Mouse (Mus musculus): ENCODE measurements at regions not wholly inside any gene's neighbourhood (a gene's known extent, or its start where the extent isn't known, plus 50 kb on each side); places are given as distances from the start of the nearest gene placed in this dataset.

DNA sequence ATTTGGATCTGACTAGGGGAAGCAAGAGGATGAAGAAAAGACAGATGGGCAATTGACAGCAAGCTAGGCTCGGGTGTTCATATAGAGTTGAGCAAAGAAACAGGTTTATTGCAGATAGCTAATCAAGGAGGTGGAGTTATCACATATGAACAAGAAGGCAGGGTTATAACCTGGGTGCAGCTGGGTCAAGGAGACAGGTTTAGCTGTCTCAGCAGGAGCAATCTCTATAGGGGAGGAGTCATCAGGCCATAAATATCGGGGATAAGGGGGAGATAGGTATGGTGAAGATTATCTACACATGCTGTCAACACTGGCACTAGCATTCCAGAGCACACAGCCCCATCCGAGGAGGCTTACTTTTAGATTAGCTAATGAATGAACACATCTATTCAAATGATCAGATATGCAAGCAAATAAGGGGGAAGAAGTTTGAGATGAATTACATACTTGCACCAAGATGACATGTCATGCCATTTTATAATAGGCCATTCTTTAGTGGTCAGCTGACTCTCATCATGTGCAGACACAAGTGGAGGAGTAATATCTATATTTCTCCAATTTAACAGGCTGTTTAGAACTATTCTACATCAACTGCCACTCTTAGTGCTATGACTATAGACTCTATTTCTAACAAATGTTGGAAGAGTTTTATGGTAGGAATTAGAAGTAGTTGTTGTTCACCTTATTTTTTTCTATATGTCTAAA, 76.9 kb downstream of the Lhx9 start:
- no peak for DNase-seq

DNA sequence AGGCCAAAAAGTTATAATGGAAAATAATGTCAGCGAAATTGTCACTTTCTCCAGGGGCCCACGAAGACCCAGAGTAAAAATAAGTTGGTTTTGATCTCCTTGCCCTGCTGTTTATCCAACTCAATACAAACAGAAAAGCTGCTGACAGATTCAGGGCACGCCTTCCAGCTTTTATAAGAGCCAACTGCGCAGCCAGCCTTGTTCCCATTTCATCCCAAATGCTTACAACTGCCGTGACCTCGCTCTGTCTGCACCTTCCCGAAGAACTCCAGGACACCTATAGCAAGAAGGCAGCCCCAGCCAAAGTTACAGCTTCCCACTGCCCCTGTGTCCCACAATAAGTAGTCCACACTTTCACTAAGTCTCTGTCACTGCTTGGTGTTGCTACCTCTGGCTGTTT, 85.5 kb downstream of the Lhx9 start:
- no peak for DNase-seq

DNA sequence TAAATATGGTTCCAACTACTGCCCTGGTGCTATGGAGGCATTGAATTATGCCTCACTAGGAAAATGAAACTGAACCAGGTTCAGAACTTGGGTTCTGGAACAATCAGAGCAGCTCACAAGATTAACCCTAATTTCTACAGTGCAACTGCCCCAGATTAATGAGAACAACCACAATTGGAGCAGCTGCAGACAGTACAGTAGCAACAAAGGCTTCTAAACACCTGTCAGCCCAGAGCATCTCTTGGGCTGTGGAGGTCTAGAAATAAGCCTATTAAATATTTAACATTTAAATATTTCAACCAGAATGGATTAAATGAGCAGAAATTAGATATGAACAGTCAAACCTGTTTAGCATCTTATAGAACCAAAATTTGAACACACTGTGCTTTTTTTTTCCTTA, 90.6 kb downstream of the Lhx9 start:
- DNase-seq = no peak

DNA sequence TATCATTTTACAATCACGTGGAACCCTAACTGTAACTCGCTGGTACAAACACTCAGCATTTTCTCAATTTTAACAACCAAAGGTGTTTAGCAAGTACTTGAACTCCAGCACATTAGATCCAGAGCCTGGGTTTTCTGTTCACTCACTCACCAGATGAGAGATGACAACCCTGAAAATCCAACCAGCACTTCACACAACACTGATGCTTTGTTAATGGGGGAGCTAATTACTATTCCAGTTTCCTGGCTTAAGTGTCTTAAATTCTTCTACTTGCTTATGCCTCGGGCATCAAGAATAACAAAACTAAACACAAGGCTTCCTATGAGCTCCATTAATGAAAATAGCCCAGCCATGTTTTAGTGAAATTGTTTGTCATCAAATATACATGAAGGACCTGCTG, 113.4 kb upstream of the Nek7 start:
- no peak for DNase-seq

GRCm38 (mm10) chr1:138731008-138731407, 111.1 kb upstream of the Nek7 start:
- peak in 1 of 2 experiments; percentile 4 for DNase-seq

DNA sequence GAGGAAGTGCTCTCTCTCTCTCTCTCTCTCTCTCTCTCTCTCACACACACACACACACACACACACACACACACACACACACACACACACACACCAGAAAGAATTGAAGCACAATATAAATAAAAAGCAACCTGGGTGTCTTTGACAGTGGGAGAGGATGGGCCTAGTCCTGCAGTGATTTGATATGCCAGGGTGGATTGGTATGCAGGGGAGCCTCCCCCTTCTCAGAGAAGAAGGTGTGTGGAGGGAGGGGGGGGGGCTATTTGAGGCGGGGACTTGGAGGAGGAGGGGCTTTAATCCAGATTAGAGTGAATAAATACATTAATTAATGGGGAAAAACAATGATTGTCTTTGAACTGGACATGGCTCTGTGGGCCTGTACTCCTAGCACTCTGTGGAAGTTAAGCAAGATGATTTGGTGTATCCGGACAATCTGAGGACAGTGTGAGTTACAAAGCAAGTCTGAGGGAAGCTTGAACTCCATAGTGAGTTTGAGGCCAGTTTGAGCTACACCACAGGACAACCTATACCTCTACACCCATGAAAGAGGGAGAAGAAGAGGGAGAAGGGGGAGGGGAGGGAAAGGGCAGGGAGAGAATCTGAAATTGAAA, 109.3 kb upstream of the Nek7 start:
- no peak for DNase-seq

DNA sequence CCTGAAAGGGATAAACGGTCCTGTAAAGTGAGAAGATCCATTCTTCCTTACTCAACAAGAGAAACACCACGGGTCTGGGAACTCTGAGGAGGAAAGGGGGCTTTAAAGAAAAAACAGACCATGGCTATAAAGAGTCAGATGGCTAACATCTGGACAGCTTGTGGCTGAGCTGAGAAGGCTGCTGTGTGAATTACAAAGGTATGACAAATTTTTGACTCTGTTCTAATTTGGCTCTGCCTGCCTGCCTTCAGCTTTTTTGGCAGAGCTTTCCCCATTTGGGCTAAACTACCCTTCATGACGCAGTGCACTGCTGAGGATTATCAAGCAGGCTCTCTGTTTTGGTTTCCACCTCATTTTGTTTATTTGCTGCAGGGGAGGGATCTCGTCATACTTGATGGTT, 100.8 kb upstream of the Nek7 start:
- DNase-seq = no peak

GRCm38 (mm10) chr1:138719297-138719696, 99.4 kb upstream of the Nek7 start:
- DNase-seq = no peak

GRCm38 (mm10) chr1:138716991-138717390, 97.0 kb upstream of the Nek7 start:
- DNase-seq = no peak

DNA sequence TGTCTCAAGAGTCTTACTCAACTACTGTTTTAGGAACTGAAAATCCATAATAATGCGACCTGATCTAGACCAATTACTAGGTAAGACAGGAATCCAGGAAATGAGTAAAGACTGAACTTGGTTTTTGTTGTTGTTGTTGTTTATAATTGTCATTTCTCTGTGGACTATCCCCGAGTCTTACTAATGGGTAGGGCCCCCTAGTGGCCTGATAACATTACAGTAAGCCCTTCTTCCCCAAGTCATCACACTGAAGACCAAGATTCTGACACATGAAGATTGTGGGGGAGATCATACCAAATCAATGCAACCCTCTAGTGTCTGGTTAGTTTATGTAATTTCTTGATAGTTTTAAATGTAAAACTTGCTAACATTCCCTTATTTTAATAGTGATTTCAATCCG, 95.2 kb upstream of the Nek7 start:
- no peak for DNase-seq

GRCm38 (mm10) chr1:138709229-138709608, 89.3 kb upstream of the Nek7 start:
- no peak for DNase-seq

DNA sequence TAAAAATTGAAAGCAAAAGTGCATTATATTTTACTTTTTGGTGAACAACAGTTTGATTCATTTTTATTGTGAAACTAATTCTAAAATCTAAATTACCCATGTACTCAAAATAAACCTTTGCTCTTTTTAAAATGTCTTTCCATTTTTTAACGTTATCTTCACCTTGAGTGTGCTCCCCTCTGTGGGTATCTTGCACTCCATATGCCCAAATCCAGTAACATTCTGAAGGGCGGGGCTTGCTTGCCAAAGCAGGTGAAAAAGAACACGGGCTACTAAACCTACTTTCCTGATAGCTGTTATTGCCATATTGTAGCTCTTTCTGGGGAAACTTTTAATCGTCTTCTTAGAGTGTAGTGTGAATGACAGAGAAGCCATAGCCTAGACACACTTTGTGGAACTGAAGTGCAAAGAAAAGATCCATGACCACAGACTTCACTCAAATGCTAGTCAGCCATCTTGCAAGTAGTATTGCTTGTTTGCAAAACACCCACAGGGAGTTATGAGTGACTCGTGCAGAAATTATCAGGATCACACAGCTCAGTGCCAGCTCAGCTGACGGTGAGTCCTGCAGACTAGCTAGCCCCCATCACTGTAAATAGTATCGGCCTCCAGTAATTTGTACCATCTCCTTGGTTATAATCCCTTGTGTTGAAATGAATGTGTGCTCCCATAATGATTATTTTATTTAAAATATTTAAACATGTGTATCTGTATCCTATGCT, 88.7 kb upstream of the Nek7 start:
- no peak for DNase-seq

DNA sequence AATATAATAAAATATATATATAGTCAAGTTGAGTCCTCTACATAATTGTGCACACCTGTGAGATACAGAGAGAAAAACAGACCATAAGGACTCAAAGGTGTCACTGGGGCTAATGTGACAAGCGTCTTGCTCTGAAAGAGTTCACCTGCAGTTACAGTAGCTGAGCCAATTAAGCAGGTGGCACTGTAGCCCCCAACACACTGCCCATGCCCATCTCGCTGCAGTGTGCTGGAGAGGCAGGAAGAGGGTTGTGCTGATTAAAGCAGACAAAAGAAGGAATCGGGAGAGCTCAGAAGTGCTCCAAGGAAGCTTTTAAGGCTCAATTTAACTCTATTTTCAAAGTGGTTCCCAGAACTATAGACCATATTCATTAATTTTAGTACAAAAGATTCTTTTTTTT, 88.0 kb upstream of the Nek7 start:
- no peak for DNase-seq

DNA sequence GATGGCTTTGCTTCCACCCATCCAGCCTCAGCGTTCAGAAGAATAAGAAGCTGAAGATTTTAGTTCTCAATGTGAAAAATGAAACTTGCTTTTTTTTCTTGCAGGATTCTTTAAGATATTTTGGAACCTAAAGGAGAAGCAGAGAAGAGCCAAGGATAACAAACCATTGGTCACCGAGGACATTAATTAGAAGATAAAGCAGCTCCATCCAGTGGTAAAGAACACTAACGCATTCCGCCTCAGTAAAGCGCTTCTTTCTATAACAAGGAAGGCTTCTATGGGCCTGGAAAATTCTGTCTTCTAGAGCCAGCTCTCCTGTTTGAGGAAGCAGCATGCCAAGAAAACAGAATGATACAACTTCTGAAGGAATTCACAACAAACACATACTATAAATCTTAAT, 83.3 kb upstream of the Nek7 start:
- no peak for DNase-seq

GRCm38 (mm10) chr1:138689234-138689633, 69.3 kb upstream of the Nek7 start:
- no peak for DNase-seq

GRCm38 (mm10) chr1:138686746-138687145, 66.8 kb upstream of the Nek7 start:
- DNase-seq = peak; percentile 34 to 43

GRCm38 (mm10) chr1:138683711-138684110, 63.8 kb upstream of the Nek7 start:
- no peak for DNase-seq

GRCm38 (mm10) chr1:138681970-138682369, 62.0 kb upstream of the Nek7 start:
- no peak for DNase-seq

GRCm38 (mm10) chr1:138674199-138674598, 54.3 kb upstream of the Nek7 start:
- no peak for DNase-seq

Data from kidney, postnatal 4 days (tissue).